Mouse (Mus musculus) MEL (cell line): ENCODE data around the gene Smg6.
A peak's percentile ranks its signal among the peaks of the same experiment; 100 is the strongest.

Source experiments
- CHD1 ChIP-seq: IDR thresholded peaks from 2 replicates; pipeline ENCODE4 v1.6.1; 2012; ENCODE audit warnings: low read depth, mild to moderate bottlenecking, inconsistent platforms, low read length, improper control_type of control experiment
- CTCF ChIP-seq, 3 experiments: IDR thresholded peaks in 2 of 3; conservative IDR thresholded peaks in 1 of 3; 2 replicates each; pipeline ENCODE4 v1.5.1; 2011 to 2012; ENCODE audit warnings: low read length in 3 of 3, low read depth in 2 of 3, mild to moderate bottlenecking in 2 of 3, improper control_type of control experiment in 1 of 3, inconsistent platforms in 1 of 3, mixed read lengths in 1 of 3, moderate library complexity in 1 of 3; ENCODE audit not compliant: control insufficient read depth in 1 of 3, insufficient read depth in 1 of 3, poor library complexity in 1 of 3, severe bottlenecking in 1 of 3
- EP300 ChIP-seq, 2 experiments: IDR thresholded peaks; 2 replicates each; pipeline ENCODE4 v1.6.1; 2011; ENCODE audit warnings: improper control_type of control experiment in 2 of 2, low read length in 2 of 2, low read depth in 1 of 2, mild to moderate bottlenecking in 1 of 2
- GATA1 ChIP-seq: IDR thresholded peaks from 2 replicates; pipeline ENCODE4 v1.6.1; 2011; ENCODE audit warnings: low read depth, low read length, improper control_type of control experiment
- MYC ChIP-seq: IDR thresholded peaks from 2 replicates; pipeline ENCODE4 v1.6.1; 2011; ENCODE audit warnings: low read depth, mild to moderate bottlenecking, low read length, improper control_type of control experiment, moderate library complexity

DNA sequence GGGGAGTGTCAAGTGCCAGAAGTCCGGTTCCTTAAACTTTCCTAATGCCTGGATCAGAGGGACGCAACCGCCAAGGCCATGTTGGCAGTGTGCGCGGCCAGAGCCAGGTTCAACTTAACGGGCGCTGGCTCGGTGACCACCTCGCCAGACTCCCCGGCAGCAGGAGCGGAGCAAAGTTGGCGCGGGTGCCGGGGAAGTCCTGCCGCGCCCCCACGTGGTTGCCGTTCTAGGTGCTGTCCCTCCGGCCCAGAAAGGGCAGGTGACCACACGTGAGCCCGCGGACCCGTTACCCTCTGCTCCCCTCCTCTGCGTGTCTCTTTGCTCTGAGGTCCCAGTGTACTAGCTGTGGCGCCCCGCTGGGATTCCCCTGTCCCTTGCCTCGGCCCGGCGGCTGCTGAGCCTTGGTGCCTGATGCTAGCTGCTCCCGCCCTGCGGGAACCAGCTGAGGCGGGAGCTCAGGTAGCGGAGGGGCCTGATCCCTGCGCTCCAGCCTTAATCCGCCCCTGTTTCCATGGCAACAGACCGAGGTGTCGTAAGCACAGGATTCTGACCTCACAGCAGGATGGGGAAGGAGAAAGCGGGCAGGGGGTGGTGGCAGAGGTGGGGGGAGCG lies 269.3 kb downstream of the Smg6 start:
- TF ChIP-seq CHD1 = no peak
- TF ChIP-seq EP300 (IDR thresholded peaks at IDR 0.05; ENCODE audit: low read depth in 1 of 2, low read length in 2 of 2) = no peak
- TF ChIP-seq MYC = no peak
- TF ChIP-seq CTCF (IDR thresholded peaks at IDR 0.05 in 2 of 3, conservative IDR thresholded peaks at IDR 0.05 in 1 of 3; ENCODE audit: control insufficient read depth in 1 of 3, insufficient read depth in 1 of 3, low read depth in 2 of 3, low read length in 3 of 3, poor library complexity in 1 of 3, severe bottlenecking in 1 of 3) = peak in 2 of 3 experiments; percentile 26 to 48; a peak in 4 of 6 replicates
- TF ChIP-seq GATA1 = no peak
